Mouse (Mus musculus): ENCODE measurements around the gene Hist1h3a. TPM values are rescaled to one million over a fixed set of nuclear protein-coding genes. Genes with fewer than 3 reads are reported as not detected.
A peak's percentile ranks its signal among the peaks of the same experiment; 100 is the strongest.
"Not testable (repeated sequence)": the region's sequence is repeated elsewhere in the genome, so short reads cannot be mapped to it uniquely, and the experiment has no call there.

Hist1h3a gene
- polyA plus RNA-seq, 1 experiment from 2014 or later = 3.7 TPM

DNA sequence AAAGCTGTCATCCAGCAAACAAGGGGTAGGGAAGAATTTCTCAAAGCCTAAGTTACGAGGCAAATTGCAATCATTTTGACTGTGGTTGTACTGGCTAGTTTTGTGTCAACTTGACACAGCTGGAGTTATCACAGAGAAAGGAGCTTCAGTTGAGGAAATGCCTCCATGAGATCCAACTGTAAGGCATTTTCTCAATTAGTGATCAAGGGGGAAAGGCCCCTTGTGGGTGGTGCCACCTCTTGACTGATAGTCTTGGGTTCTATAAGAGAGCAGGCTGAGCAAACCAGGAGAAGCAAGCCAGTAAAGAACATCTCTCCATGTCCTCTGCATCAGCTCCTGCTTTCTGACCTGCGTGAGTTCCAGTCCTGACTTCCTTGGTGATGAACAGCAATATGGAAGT lies 7.4 kb upstream of the Hist1h3a start, which contains the start of gene Trim38:
Gene Trim38 (plus strand): TSS at position 301 of the 400 bp plus-strand sequence.
- not testable (repeated sequence) for H3K4me3 ChIP-seq (ENCODE audit: low read depth, low read length); H3K27ac ChIP-seq (replicated peaks; ENCODE audit: low read depth, low read length); H3K27me3 ChIP-seq (replicated peaks; ENCODE audit: control insufficient read depth, insufficient read depth, low read length); H3K36me3 ChIP-seq (ENCODE audit: control insufficient read depth, insufficient read depth, low read length); DNase-seq (ENCODE audit: low spot score); ATAC-seq (ENCODE audit: low read depth); H3K9me3 ChIP-seq (ENCODE audit: control insufficient read depth, low read length); H3K4me1 ChIP-seq (ENCODE audit: control insufficient read depth, insufficient read depth, low read length); H3K4me2 ChIP-seq (ENCODE audit: low read depth, low read length); H3K9ac ChIP-seq (ENCODE audit: low read depth, low read length)
- WGBS = 76% methylated on average over 2 of the region's 2 CpGs

DNA sequence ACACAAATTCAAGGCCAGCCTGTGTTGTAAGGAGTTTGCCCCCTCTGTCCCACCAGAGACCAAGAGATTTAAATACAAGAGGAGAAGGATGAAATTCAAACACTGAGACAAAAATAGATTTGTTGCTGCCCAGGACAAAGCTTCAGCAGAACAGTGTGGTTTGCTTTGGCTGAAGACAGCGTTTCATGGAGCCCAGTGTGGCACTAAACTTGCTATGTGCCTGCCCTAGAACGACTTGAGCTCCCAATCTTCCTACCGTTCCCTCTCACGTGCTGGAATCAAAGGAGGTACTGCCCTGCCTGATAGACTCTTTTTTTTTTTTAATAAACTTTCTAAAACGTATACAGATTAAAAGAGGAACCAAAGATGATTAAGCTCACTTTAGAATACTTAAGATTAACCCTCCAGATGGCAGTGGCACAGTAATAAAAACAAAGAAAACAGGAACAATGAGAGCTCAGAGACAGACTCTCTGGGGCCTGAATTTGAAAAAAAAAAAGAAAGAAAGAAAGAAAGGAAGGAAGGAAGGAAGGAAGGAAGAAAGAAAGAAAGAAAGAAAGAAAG lies 6.7 kb upstream of the Hist1h3a start:
- no peak overlapping the region for H3K4me3 ChIP-seq (ENCODE audit: low read depth, low read length)
- H3K4me2 ChIP-seq (ENCODE audit: low read depth, low read length) = no peak overlapping the region
- H3K9ac ChIP-seq (ENCODE audit: low read depth, low read length) = no peak overlapping the region
- no peaks in the 10 kb centered on the region for H3K27me3 ChIP-seq (replicated peaks; ENCODE audit: control insufficient read depth, insufficient read depth, low read length)
- peaks cover 16% of the 10 kb centered on the region for H3K4me1 ChIP-seq (ENCODE audit: control insufficient read depth, insufficient read depth, low read length)
- DNase-seq (ENCODE audit: low spot score) = no peak
- 54% methylated on average over 5 of the region's 5 CpGs for WGBS
- no peaks in the 10 kb centered on the region for H3K9me3 ChIP-seq (ENCODE audit: control insufficient read depth, low read length)
- no peaks in the 10 kb centered on the region for H3K36me3 ChIP-seq (ENCODE audit: control insufficient read depth, insufficient read depth, low read length)
- no peak overlapping the region for H3K27ac ChIP-seq (replicated peaks; ENCODE audit: low read depth, low read length)
- ATAC-seq (ENCODE audit: low read depth) = no peak

DNA sequence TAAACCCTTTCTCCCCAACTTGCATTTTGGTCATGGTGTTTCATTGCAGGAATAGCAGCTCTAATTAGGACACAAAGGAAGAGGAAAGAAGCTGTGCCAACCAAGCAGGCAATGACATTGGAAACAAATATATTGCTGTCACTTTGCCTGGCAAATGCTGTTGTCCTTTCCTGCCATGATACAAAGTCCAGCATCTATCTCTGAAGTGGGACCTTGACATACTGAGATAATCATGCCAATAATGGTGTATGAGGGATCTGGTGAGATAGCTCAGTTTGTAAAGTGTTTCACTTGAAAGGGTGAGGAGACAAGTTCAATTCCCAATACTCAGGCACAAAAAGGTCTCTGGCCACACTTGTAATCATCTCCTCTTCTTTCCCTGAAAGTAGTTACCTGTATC lies 4.6 kb upstream of the Hist1h3a start:
- no peak overlapping the region for H3K4me2 ChIP-seq (ENCODE audit: low read depth, low read length)
- peaks cover 16% of the 10 kb centered on the region for H3K4me1 ChIP-seq (ENCODE audit: control insufficient read depth, insufficient read depth, low read length)
- DNase-seq (ENCODE audit: low spot score) = no peak
- ATAC-seq (ENCODE audit: low read depth) = no peak
- H3K9ac ChIP-seq (ENCODE audit: low read depth, low read length) = no peak overlapping the region
- no peaks in the 10 kb centered on the region for H3K36me3 ChIP-seq (ENCODE audit: control insufficient read depth, insufficient read depth, low read length)
- no peak overlapping the region for H3K27ac ChIP-seq (replicated peaks; ENCODE audit: low read depth, low read length)
- no peaks in the 10 kb centered on the region for H3K9me3 ChIP-seq (ENCODE audit: control insufficient read depth, low read length)
- no peaks in the 10 kb centered on the region for H3K27me3 ChIP-seq (replicated peaks; ENCODE audit: control insufficient read depth, insufficient read depth, low read length)
- H3K4me3 ChIP-seq (ENCODE audit: low read depth, low read length) = no peak overlapping the region

DNA sequence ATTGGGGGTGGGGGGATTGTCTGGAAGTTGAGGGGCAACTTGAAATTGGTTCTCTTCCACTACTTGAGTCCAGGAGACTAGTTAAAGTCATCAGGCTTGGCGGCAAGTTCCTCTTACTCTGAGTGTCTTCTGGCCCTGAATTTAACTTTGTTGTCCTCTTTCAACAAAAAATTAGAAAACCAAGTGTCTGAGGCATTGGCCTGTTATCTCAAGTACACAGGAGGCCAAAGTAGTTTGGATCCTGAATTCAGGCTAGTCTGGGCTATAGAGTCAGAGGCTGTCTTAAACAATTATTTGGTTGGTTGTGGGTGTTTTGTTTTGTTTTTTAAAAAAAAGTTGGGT lies 3.0 kb upstream of the Hist1h3a start:
- Histone ChIP-seq H3K4me2 (ENCODE audit: low read depth, low read length) (peak overlapping the region; percentile 84; the same call in 1 of the 2 replicates), H3K36me3 (ENCODE audit: control insufficient read depth, insufficient read depth, low read length) (no peaks in the 10 kb centered on the region), H3K9me3 (ENCODE audit: control insufficient read depth, low read length) (no peaks in the 10 kb centered on the region), H3K4me1 (ENCODE audit: control insufficient read depth, insufficient read depth, low read length) (peaks cover 16% of the 10 kb centered on the region), H3K27ac (replicated peaks; ENCODE audit: low read depth, low read length) (peak overlapping the region; percentile 34), H3K27me3 (replicated peaks; ENCODE audit: control insufficient read depth, insufficient read depth, low read length) (no peaks in the 10 kb centered on the region), H3K9ac (ENCODE audit: low read depth, low read length) (no peak overlapping the region), H3K4me3 (ENCODE audit: low read depth, low read length) (no peak overlapping the region)
- ATAC-seq (ENCODE audit: low read depth) (no peak), DNase-seq (ENCODE audit: low spot score) (no peak)
- WGBS = 73% methylated on average over 1 of the region's 1 CpGs

DNA sequence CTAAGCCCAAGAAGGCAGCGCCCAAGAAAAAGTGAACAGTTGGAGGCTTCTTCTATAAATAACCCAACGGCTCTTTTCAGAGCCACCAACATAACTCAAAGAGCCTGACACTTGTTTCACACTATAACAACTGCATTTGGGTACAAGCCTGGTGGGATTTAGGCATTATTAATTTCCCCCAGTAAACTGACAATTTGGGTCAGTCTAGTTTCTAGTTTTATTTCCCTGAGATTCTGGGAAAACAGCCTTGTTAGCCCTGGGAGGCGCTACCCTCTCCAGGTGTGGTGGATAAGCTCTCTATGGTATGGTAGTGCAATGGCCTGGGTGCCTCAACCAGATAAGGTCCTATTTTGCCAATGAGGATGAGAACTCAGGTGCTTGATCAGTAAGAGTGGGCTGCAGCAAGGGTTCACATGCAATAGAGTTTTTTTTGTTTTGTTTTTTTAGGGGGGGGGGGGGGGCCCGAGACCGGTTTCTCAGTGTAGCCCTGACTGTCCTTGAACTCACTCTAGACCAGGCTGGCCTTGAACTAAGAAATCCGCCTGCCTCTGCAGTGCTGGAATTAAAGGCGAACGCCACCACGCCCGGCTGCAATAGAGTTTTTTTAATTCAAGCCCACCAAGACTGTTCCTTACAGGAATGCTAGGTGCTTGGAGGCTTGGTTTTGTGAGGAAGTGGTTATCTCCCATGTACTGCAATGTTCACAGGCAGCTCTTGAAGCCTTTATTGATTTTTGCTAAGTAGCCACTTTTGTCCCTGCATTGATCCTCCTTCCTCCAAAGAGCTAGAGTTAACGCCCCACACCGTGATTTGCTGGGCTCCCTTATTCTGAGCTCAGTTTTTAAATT lies 2.4 kb upstream of the Hist1h3a start:
- WGBS = 33% methylated on average over 12 of the region's 12 CpGs
- no peak for DNase-seq (ENCODE audit: low spot score)

DNA sequence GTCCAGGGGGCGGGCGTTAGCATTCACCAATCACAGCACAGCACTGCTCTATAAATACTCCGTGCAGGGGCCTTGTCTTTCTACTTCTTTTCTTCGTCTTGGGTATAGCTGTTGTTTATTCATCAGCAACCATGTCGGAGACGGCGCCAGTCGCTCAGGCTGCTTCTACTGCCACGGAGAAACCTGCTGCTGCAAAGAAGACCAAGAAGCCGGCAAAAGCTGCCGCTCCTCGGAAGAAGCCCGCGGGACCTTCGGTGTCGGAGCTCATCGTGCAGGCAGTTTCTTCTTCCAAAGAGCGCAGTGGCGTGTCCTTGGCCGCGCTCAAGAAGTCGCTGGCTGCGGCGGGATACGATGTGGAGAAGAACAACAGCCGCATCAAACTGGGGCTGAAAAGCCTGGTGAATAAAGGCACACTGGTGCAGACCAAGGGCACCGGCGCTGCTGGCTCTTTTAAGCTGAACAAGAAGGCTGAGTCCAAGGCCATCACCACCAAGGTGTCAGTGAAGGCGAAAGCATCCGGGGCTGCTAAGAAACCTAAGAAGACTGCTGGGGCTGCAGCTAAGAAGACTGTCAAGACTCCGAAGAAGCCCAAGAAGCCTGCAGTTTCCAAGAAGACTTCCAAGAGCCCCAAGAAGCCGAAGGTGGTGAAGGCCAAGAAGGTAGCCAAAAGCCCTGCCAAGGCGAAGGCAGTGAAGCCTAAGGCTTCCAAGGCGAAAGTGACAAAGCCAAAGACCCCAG lies 1.6 kb upstream of the Hist1h3a start, which contains the start of gene Hist1h1a:
Gene Hist1h1a (plus strand): TSS at position 81 of the 738 bp plus-strand sequence.
- no peaks in the 10 kb centered on the region for H3K27me3 ChIP-seq (replicated peaks; ENCODE audit: control insufficient read depth, insufficient read depth, low read length)
- DNase-seq (ENCODE audit: low spot score) = peak; percentile 98
- peak within 1 kb of the TSS; percentile 76 for H3K9ac ChIP-seq (ENCODE audit: low read depth, low read length)
- peaks cover 20% of the 10 kb centered on the region for H3K4me1 ChIP-seq (ENCODE audit: control insufficient read depth, insufficient read depth, low read length)
- peak within 1 kb of the TSS; percentile 84 for H3K4me2 ChIP-seq (ENCODE audit: low read depth, low read length)
- H3K36me3 ChIP-seq (ENCODE audit: control insufficient read depth, insufficient read depth, low read length) = no peaks in the 10 kb centered on the region
- ATAC-seq (ENCODE audit: low read depth) = peak; percentile 78
- no peaks in the 10 kb centered on the region for H3K9me3 ChIP-seq (ENCODE audit: control insufficient read depth, low read length)
- WGBS = 3% methylated on average over 34 of the region's 34 CpGs
- peak within 1 kb of the TSS; percentile 54 for H3K4me3 ChIP-seq (ENCODE audit: low read depth, low read length)
- peak within 1 kb of the TSS; percentile 93 for H3K27ac ChIP-seq (replicated peaks; ENCODE audit: low read depth, low read length)

More for the DNA sequence above, 2.4 kb upstream of the Hist1h3a start:
- Histone ChIP-seq H3K4me2 (ENCODE audit: low read depth, low read length) (peak overlapping the region; percentile 84), H3K27me3 (replicated peaks; ENCODE audit: control insufficient read depth, insufficient read depth, low read length) (no peaks in the 10 kb centered on the region), H3K4me1 (ENCODE audit: control insufficient read depth, insufficient read depth, low read length) (peaks cover 20% of the 10 kb centered on the region), H3K9me3 (ENCODE audit: control insufficient read depth, low read length) (no peaks in the 10 kb centered on the region), H3K36me3 (ENCODE audit: control insufficient read depth, insufficient read depth, low read length) (no peaks in the 10 kb centered on the region), H3K9ac (ENCODE audit: low read depth, low read length) (peak overlapping the region; percentile 76), H3K27ac (replicated peaks; ENCODE audit: low read depth, low read length) (peak overlapping the region; percentile 93), H3K4me3 (ENCODE audit: low read depth, low read length) (peak overlapping the region; percentile 54)
- no peak for ATAC-seq (ENCODE audit: low read depth)

DNA sequence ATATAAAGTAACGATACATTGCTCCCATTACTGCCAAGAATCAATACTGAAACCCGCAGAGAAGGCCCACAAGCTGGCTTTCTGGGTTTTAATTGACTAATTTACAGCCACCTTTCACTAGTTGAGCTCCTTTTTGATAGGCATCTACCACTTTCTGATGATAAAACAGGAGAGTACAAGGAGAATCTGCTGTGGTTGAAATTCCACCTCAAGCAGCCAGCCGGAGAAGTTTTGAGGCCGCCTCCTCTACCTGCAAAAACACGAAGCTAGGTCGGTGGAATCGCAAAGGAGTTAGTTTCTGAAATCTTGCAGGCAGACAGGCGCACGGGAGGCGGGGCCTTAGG lies 1.0 kb upstream of the Hist1h3a start:
- WGBS = 2% methylated on average over 10 of the region's 10 CpGs

DNA sequence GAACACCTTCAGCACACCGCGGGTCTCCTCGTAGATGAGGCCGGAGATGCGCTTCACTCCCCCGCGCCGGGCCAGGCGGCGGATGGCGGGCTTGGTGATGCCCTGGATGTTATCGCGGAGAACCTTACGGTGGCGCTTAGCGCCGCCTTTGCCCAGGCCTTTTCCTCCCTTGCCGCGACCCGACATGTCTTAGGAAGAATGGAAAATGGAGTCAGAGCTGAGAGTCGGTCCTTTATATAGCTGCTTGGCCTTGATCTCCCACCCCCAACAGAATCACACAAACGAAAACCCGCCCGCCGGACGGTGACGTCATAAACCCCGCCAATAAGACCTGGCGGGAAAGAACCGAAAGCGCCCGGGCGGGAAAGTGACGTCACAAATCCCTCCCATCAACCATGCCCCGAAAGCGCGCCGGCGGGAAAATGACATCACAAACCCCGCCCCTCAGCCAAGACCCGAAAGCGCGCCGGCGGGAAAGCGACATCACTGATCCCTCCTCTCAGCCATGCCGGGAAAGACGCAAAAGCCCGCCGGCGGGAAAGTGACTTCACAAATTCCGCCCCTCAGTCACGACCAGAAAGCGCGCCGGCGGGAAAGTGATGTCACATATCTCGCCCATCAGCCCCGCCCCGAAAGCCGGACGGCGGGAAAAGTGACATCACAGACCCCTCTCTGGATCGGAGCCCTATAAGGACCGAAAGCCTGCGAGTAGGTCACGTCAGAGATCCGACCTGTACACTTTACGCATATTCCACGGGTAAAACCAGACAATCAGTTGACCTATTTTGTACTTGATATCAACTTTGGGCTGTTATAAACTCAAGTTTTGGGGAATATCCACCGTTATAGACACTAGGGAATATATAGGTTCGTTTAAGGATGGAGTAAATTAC lies 968 bp downstream of the Hist1h3a start, which contains the start of gene Hist1h4a:
Gene Hist1h4a (minus strand): TSS at position 259 of the 893 bp plus-strand sequence.
- DNase-seq (ENCODE audit: low spot score) (peak; percentile 99), ATAC-seq (ENCODE audit: low read depth) (peak; percentile 64)
- Histone ChIP-seq H3K9me3 (ENCODE audit: control insufficient read depth, low read length) (no peaks in the 10 kb centered on the region), H3K36me3 (ENCODE audit: control insufficient read depth, insufficient read depth, low read length) (no peaks in the 10 kb centered on the region), H3K4me1 (ENCODE audit: control insufficient read depth, insufficient read depth, low read length) (peaks cover 20% of the 10 kb centered on the region), H3K27ac (replicated peaks; ENCODE audit: low read depth, low read length) (peak within 1 kb of the TSS; percentile 93), H3K27me3 (replicated peaks; ENCODE audit: control insufficient read depth, insufficient read depth, low read length) (no peaks in the 10 kb centered on the region), H3K9ac (ENCODE audit: low read depth, low read length) (peak within 1 kb of the TSS; percentile 73), H3K4me2 (ENCODE audit: low read depth, low read length) (peak within 1 kb of the TSS; percentile 84), H3K4me3 (ENCODE audit: low read depth, low read length) (peak within 1 kb of the TSS; percentile 54)
- WGBS = under 1% methylated on average over 54 of the region's 72 CpGs

More for the DNA sequence above, 1.0 kb upstream of the Hist1h3a start:
- DNase-seq (ENCODE audit: low spot score) = no peak
- Histone ChIP-seq H3K36me3 (ENCODE audit: control insufficient read depth, insufficient read depth, low read length) (no peaks in the 10 kb centered on the region), H3K9me3 (ENCODE audit: control insufficient read depth, low read length) (no peaks in the 10 kb centered on the region), H3K27ac (replicated peaks; ENCODE audit: low read depth, low read length) (peak overlapping the region; percentile 93), H3K9ac (ENCODE audit: low read depth, low read length) (peak overlapping the region; percentile 73), H3K4me1 (ENCODE audit: control insufficient read depth, insufficient read depth, low read length) (peaks cover 20% of the 10 kb centered on the region), H3K4me2 (ENCODE audit: low read depth, low read length) (peak overlapping the region; percentile 84), H3K4me3 (ENCODE audit: low read depth, low read length) (peak overlapping the region; percentile 54), H3K27me3 (replicated peaks; ENCODE audit: control insufficient read depth, insufficient read depth, low read length) (no peaks in the 10 kb centered on the region)
- no peak for ATAC-seq (ENCODE audit: low read depth)
